Mouse (Mus musculus) hindbrain, embryonic 11.5 days (tissue): ENCODE data around the gene Ablim1. TPM values are rescaled to one million over a fixed set of nuclear protein-coding genes. Genes with fewer than 3 reads are reported as not detected.

Experiments used
- ATAC-seq: fragments of 200-750 bp; cut with Nextera tagmentation; 2 replicates; pipeline ENCODE4 v1.8.0; 2017; ENCODE audit warnings: mild to moderate bottlenecking, moderate TSS enrichment, moderate library complexity; ENCODE audit not compliant: low FRiP score
- DNase-seq: peaks from one replicate; pipeline ENCODE4 v3.0.0-alpha.2; 2015; ENCODE audit warnings: low spot score
- H3K27ac ChIP-seq: fragments of 300-500 bp; sonication (generic); 2 replicates; pipeline ENCODE4 v1.5.1; 2014; ENCODE audit warnings: mild to moderate bottlenecking, low read depth, low read length
- H3K27me3 ChIP-seq: fragments of 300-500 bp; sonication (generic); 2 replicates; pipeline ENCODE4 v1.6.1; 2014; ENCODE audit warnings: mild to moderate bottlenecking, low read length, moderate library complexity, mixed read lengths; ENCODE audit not compliant: control insufficient read depth, insufficient read depth
- H3K36me3 ChIP-seq: fragments of 300-500 bp; sonication (generic); 2 replicates; pipeline ENCODE4 v1.6.1; 2014; ENCODE audit warnings: mild to moderate bottlenecking, low read length, moderate library complexity, mixed read lengths; ENCODE audit not compliant: control insufficient read depth, insufficient read depth
- H3K4me1 ChIP-seq: fragments of 300-500 bp; sonication (generic); replicated peaks from 2 replicates; pipeline ENCODE4 v1.6.1; 2014; ENCODE audit warnings: low read length, mixed read lengths; ENCODE audit not compliant: control insufficient read depth, insufficient read depth
- H3K4me2 ChIP-seq: fragments of 300-500 bp; sonication (generic); replicated peaks from 2 replicates; pipeline ENCODE4 v1.6.1; 2014; ENCODE audit warnings: mild to moderate bottlenecking, low read depth, low read length
- H3K4me3 ChIP-seq: fragments of 300-500 bp; sonication (generic); 2 replicates; pipeline ENCODE4 v1.5.1; 2014; ENCODE audit warnings: low read depth, low read length
- H3K9ac ChIP-seq: fragments of 300-500 bp; sonication (generic); 2 replicates; pipeline ENCODE4 v1.6.1; 2014; ENCODE audit warnings: low read depth, low read length
- H3K9me3 ChIP-seq: fragments of 300-500 bp; sonication (generic); 2 replicates; pipeline ENCODE4 v1.6.1; 2016; ENCODE audit warnings: low read length; ENCODE audit not compliant: control insufficient read depth
- WGBS: fragments of 180-500 bp; shearing (Covaris S2); extraction: QIAGEN DNeasy Blood & Tissue Kit; methylation state at CpG from one replicate; pipeline ENCODE4 v1.1.7; 2014; 5-methylcytosine and 5-hydroxymethylcytosine counted together
- polyA plus RNA-seq: library from polyadenylated mRNA; unstranded; fragments of >200 nt; fragmentation: Nextera tagmentation; extraction: Ambion mirVana; gene quantifications from 2 replicates; pipeline ENCODE4 v1.2.1, GENCODE M21; 2014

Ablim1 gene
- polyA plus RNA-seq, 1 experiment from 2014 or later, result 18.6 TPM

DNA sequence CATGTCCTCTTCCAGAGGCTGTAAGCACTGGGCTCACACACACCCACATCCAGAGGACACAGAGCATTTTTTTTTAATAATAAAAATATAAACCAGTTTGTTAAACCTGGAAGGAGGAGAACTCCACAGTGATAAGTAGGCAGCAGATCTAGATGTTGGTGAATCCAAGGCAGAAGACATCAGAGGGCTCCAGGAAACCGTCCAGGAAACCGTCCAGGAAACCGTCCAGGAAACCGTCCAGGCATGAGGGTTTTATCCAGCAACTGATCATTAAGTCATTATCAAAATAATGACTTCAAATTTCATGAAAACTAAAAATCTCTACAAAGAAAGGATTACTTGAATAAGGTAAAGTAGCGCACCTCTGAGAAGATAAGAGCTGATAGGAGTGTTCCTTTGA lies 65.9 kb downstream of the Ablim1 start:
- H3K36me3 ChIP-seq, result no peaks in the 10 kb centered on the region
- WGBS, result 88% methylated on average over 5 of the region's 5 CpGs
- DNase-seq, result no peak
- H3K9me3 ChIP-seq, result no peaks in the 10 kb centered on the region
- H3K4me1 ChIP-seq, result no peaks in the 10 kb centered on the region
- no peak overlapping the region for H3K4me3 ChIP-seq
- no peak overlapping the region for H3K27ac ChIP-seq
- no peak overlapping the region for H3K9ac ChIP-seq
- no peak overlapping the region for H3K4me2 ChIP-seq
- H3K27me3 ChIP-seq, result no peaks in the 10 kb centered on the region
- no peak for ATAC-seq

DNA sequence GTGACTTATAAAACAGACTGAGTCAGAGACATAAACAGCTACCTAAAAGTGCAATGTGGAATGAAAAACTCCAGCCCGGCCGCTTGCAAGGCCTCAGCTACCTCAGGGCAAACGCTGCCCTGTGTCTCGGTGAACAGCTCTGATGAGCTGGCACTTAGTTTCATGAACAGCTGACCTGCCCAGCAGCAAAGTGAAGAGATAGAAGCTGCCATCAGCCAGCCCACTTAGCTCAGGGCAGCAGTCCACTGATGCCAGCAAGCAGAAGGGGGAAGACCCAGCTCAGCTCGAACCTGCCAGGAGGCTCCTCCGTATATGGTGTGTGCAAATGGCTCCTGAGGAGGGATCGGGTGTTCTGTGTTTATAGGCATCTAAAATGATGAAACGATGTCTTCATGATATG lies 67.5 kb downstream of the Ablim1 start:
- DNase-seq, result no peak
- ATAC-seq, result no peak
- WGBS, result 87% methylated on average over 8 of the region's 8 CpGs
- Histone ChIP-seq H3K4me1 (no peaks in the 10 kb centered on the region), H3K9me3 (no peaks in the 10 kb centered on the region), H3K4me2 (no peak overlapping the region), H3K27ac (no peak overlapping the region), H3K27me3 (no peaks in the 10 kb centered on the region), H3K4me3 (no peak overlapping the region), H3K36me3 (no peaks in the 10 kb centered on the region), H3K9ac (no peak overlapping the region)

DNA sequence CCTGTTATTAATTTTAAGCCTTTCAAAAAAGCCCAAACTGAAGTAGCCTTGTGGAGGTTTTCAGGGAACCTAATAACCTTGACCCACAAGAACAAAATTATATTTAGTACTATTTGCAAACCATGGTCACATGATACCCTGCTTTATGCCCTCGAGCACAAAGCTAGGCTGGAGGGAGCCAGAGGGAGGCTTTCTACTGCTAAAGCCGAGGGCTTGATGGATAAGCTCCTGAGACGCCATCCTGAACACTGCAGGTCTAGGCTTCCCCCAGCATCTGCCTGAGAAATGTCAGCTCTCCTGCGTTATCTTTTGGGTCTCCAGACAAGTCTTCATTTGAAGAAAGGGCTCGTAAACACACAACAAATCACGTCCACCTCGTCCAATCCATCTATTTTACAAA lies 70.4 kb downstream of the Ablim1 start:
- Histone ChIP-seq H3K36me3 (no peaks in the 10 kb centered on the region), H3K27me3 (no peaks in the 10 kb centered on the region), H3K9ac (no peak overlapping the region), H3K27ac (no peak overlapping the region), H3K4me2 (no peak overlapping the region), H3K4me1 (no peaks in the 10 kb centered on the region), H3K4me3 (no peak overlapping the region), H3K9me3 (no peaks in the 10 kb centered on the region)
- ATAC-seq (no peak), DNase-seq (no peak)
- WGBS, result 69% methylated on average over 7 of the region's 7 CpGs

DNA sequence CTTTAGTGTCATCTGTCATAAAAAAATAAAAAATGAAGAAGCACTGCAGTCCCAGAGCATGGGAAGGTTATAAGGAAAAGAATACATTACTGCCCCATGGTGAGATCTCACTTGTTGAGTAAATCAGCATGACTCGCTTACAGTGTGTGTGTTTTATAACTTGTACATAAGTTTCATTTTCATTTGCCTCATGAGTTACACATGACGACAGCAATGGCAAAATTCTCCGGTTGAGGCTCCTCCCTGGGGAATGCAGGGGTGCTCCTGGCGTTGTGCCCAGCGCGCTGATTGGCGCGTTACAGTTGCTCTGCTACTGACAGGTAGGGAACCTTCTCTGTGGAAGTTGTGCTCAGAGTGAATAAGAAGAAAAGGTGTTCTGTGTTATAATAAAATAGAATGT lies 71.1 kb downstream of the Ablim1 start:
- no peaks in the 10 kb centered on the region for H3K27me3 ChIP-seq
- H3K4me3 ChIP-seq, result no peak overlapping the region
- no peaks in the 10 kb centered on the region for H3K36me3 ChIP-seq
- H3K9me3 ChIP-seq, result no peaks in the 10 kb centered on the region
- no peak overlapping the region for H3K27ac ChIP-seq
- no peak for ATAC-seq
- H3K4me1 ChIP-seq, result no peaks in the 10 kb centered on the region
- no peak overlapping the region for H3K4me2 ChIP-seq
- H3K9ac ChIP-seq, result no peak overlapping the region
- DNase-seq, result no peak
- WGBS, result 86% methylated on average over 8 of the region's 8 CpGs

DNA sequence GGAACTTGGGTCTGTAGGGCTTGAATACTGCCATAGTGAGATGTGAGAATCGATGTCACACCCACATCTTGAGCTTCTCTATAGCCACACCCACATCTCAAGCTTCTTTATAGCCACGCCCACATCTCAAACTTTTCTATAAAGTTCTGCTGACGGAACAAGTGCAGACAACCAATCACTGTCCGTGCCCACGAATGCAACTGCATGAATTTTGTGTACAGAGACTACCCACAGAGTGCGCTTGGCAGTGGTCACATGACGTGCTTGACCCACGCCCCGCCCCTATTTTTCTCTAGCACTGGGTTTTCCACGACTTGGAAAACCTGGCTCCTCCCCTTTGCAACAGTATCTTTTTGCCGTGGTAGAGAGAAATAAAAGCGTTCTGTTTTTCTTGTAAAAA lies 71.5 kb downstream of the Ablim1 start:
- H3K27ac ChIP-seq, result no peak overlapping the region
- no peaks in the 10 kb centered on the region for H3K4me1 ChIP-seq
- no peak overlapping the region for H3K4me3 ChIP-seq
- no peak overlapping the region for H3K4me2 ChIP-seq
- H3K27me3 ChIP-seq, result no peaks in the 10 kb centered on the region
- H3K36me3 ChIP-seq, result no peaks in the 10 kb centered on the region
- DNase-seq (no peak), ATAC-seq (no peak)
- no peaks in the 10 kb centered on the region for H3K9me3 ChIP-seq
- WGBS, result 81% methylated on average over 12 of the region's 12 CpGs
- no peak overlapping the region for H3K9ac ChIP-seq

DNA sequence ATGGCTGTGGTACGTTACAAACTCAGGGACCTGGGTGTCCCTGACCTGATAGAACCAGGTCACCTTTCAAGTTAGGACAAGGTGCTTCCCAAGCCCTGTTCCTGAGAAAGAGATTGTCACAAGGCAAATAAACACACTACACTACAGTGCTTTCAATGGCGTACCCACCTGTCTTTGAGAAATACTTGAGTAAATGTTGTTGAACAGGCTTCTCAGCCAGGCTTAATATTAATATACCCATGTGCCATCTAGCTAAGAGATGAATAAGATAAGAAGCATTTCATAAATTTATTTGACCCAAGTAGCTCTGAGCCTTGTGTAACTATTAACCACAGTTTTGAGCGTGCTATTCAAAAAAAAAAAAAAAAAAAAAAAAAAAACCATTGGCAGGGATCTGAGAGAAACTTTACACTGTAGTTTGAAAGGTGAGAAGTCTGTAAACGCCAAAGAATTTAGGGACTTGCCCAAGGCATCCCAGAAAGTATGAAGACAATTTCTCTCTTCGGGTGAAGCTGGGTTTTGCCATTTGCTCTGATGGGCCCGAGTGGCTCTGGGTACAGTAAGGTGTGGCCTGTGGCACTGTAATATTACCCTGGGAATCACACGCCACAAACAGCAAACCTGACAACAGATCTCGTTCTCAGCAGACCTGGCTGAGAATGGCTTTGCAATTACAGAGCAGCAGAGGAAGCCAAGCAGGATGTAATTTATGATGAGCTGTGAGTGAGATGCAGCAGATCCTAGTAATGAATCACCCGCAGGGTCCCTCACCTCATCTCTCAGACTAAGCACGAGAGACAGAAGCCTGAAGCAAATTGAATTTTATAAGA lies 73.1 kb downstream of the Ablim1 start:
- ATAC-seq (no peak), DNase-seq (no peak)
- WGBS, result 75% methylated on average over 10 of the region's 10 CpGs
- Histone ChIP-seq H3K27me3 (no peaks in the 10 kb centered on the region), H3K4me2 (no peak overlapping the region), H3K9me3 (no peaks in the 10 kb centered on the region), H3K4me1 (no peaks in the 10 kb centered on the region), H3K27ac (no peak overlapping the region), H3K9ac (no peak overlapping the region), H3K4me3 (no peak overlapping the region), H3K36me3 (no peaks in the 10 kb centered on the region)

DNA sequence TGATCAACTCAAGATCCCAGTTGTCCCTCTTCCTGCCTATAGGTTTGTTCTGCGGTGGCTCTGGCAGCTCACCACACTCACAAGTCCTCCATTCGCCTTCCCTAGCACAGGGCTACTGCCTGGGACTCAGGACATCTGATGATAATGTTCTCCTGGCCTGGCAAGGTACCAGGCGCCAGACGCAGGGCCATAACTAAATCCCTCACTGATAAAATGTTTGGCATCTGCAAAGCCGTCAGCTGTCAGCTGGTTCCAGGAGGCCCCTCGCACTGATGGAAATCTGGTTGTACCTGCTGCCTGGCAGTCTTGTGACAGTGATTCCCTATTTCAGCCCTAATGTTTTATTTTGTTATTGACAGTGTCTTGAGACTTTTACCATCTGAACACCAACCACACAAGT lies 74.5 kb downstream of the Ablim1 start:
- DNase-seq, result no peak
- H3K9ac ChIP-seq, result no peak overlapping the region
- H3K9me3 ChIP-seq, result no peaks in the 10 kb centered on the region
- H3K4me2 ChIP-seq, result no peak overlapping the region
- ATAC-seq, result no peak
- H3K27ac ChIP-seq, result no peak overlapping the region
- H3K4me1 ChIP-seq, result no peaks in the 10 kb centered on the region
- H3K27me3 ChIP-seq, result no peaks in the 10 kb centered on the region
- no peaks in the 10 kb centered on the region for H3K36me3 ChIP-seq
- WGBS, result 81% methylated on average over 6 of the region's 6 CpGs
- no peak overlapping the region for H3K4me3 ChIP-seq

DNA sequence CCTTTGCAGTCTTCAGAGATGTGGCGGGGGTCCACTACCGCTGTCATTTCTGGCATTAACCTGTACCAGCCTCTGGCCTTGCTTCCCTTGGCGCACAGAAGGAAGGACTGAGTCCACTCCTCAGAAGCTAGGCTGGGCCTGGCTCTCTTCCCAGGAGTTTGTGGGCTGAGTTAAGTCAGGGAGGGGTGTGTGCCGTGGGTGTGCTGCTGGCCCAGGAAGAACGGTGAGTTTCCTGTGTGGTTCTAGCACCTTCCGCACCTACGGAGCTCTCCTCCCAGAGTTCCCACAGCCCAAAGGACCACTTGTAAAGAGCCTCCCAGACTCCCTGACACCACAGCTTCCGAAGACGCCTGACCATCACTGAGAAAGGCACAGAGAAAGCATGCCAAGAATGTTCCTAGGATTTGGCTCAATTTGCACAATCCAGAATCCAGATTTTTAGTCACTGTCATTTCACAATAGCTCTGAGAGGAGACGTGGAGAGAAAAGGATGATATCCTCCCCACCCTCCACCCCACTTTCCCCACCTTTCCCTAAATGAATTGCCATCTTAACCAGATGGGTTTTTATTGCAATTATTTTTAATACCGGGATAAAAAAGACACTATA lies 75.4 kb downstream of the Ablim1 start:
- Histone ChIP-seq H3K27ac (no peak overlapping the region), H3K36me3 (no peaks in the 10 kb centered on the region), H3K4me1 (no peaks in the 10 kb centered on the region), H3K9me3 (no peaks in the 10 kb centered on the region), H3K9ac (no peak overlapping the region), H3K27me3 (no peaks in the 10 kb centered on the region), H3K4me2 (no peak overlapping the region), H3K4me3 (no peak overlapping the region)
- no peak for DNase-seq
- no peak for ATAC-seq
- 84% methylated on average over 11 of the region's 11 CpGs for WGBS

DNA sequence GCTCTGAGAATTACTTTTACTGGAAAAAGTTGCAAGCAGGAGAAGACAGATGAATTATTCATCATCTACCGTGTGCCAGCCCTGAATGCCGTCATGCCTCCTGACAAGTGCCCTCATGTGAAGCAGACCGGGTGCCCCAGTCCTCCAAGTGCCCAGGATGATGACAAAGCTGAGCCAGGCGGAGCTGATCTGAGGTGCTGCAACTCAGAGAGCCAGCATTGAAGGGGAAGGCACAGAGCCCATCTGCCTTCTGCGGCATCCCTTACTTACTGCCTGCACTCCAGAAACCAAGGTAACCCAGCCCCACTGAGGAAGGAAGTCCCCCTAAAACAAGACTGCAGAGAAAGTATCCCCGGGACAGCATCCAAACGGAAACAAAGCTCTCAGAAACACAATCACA lies 76.3 kb downstream of the Ablim1 start:
- Histone ChIP-seq H3K27ac (no peak overlapping the region), H3K4me1 (no peaks in the 10 kb centered on the region), H3K36me3 (no peaks in the 10 kb centered on the region), H3K4me2 (no peak overlapping the region), H3K27me3 (no peaks in the 10 kb centered on the region), H3K9ac (no peak overlapping the region), H3K4me3 (no peak overlapping the region), H3K9me3 (no peaks in the 10 kb centered on the region)
- ATAC-seq (no peak), DNase-seq (no peak)
- 74% methylated on average over 7 of the region's 7 CpGs for WGBS
